Mouse (Mus musculus) macrophage (primary cell): Measurements from ENCODE around the gene Wtip. TPM values are rescaled to one million over a fixed set of nuclear protein-coding genes. Genes with fewer than 3 reads are reported as not detected.

Experiments used
- polyA plus RNA-seq: library from polyadenylated mRNA; stranded (reverse); fragments of 250-400 nt; gene quantifications from 3 replicates; pipeline ENCODE4 v1.2.4, GENCODE M21; 2018; ENCODE audit warnings: inconsistent platforms

Gene Wtip
- polyA plus RNA-seq, 1 experiment from 2014 or later, result 1.5 TPM

Other genes starting within 250 kb of the Wtip start
- not detected in 3 replicates for gene Scgb2b26, start 188.2 kb downstream of the Wtip start, polyA plus RNA-seq
- not detected in 3 replicates for gene Scgb2b27, start 119.3 kb downstream of the Wtip start, polyA plus RNA-seq
- gene Scgb1b27, start 111.8 kb downstream of the Wtip start, polyA plus RNA-seq, result not detected in 3 replicates
- gene Scgb1b30, start 37.8 kb downstream of the Wtip start, polyA plus RNA-seq, result not detected in 3 replicates
- 45.4 to 81.1 TPM (median 48.6 TPM) in 3 replicates for gene Uba2, start 36.3 kb upstream of the Wtip start, polyA plus RNA-seq
- 15.9 to 29.8 TPM (median 24.8 TPM) in 3 replicates for gene Pdcd2l, start 63.4 kb upstream of the Wtip start, polyA plus RNA-seq
- gene Gpi1, start 97.1 kb upstream of the Wtip start, polyA plus RNA-seq, result 200 to 488 TPM (median 296 TPM) in 3 replicates
- gene Gm6096, start 117.8 kb upstream of the Wtip start, polyA plus RNA-seq, result not detected in 3 replicates
- 14.1 to 16.3 TPM (median 15.6 TPM) in 3 replicates for gene 4931406P16Rik, start 180.3 kb upstream of the Wtip start, polyA plus RNA-seq